Mouse (Mus musculus): Measurements from ENCODE around the gene Lrrc7.
A peak's percentile ranks its signal among the peaks of the same experiment; 100 is the strongest.

Gene Lrrc7

GRCm38 (mm10) chr3:158068613-158069263, 493.3 kb downstream of the Lrrc7 start:
- no peak for DNase-seq (ENCODE audit: low spot score in 2 of 2)

GRCm38 (mm10) chr3:158067916-158068315, 494.1 kb downstream of the Lrrc7 start:
- no peak for DNase-seq (ENCODE audit: low spot score in 2 of 2)

DNA sequence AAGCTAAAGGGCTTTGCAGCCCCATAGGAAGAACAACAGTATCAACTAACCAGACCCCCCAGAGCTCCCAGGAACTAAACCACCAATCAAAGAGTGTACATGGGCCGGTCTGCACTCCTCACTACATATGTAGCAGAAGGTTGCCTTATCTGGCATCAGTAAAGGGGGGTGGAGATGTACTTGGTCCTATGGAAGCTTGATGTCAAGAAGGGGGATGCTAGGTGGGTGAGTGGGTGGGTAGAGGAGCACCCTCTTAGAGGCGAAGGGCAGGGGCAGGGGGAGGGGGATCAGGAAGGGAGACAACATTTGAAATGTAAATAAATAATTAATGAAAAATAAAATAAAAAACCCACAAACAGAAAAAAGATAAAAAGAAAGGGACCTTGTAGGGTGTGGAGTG, 496.8 kb downstream of the Lrrc7 start:
- no peak for DNase-seq (ENCODE audit: low spot score in 2 of 2)

- no peak for DNase-seq (ENCODE audit: low spot score in 2 of 2)
Observed at GRCm38 (mm10) chr3:158061811-158062523, 500.1 kb downstream of the Lrrc7 start.

DNA sequence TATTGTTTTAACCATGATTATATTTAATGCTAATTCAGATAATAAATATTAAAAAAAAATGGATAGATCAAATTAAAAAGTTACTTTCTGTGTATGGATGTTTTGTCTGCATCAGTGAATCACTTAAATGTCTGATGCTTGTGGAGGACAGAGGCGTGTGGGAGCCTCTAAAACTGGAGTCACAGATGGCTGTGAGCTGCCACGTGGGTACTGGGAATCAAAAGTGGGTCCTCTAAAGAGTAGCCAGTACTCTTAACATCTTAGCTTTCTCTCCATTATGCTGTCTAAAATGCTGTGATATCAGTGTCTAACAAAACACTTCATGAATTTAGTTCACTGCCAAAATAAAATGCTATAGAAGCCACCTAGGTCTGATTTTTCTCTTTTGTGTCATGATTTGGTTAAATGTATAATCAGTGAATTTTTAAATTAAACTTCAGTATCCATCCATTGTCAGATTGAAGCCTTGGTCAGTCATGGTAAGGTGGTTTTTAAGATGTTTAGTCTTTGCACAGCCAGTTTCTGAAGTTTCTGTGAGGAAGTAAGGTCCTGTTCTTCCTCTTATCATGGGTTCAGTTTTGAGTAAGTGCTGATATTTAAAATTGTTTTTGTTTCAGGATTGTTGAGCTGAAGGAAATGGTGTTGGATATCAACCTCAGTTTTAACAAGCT, 501.3 kb downstream of the Lrrc7 start:
- no peak for DNase-seq (ENCODE audit: low spot score in 2 of 2)

DNA sequence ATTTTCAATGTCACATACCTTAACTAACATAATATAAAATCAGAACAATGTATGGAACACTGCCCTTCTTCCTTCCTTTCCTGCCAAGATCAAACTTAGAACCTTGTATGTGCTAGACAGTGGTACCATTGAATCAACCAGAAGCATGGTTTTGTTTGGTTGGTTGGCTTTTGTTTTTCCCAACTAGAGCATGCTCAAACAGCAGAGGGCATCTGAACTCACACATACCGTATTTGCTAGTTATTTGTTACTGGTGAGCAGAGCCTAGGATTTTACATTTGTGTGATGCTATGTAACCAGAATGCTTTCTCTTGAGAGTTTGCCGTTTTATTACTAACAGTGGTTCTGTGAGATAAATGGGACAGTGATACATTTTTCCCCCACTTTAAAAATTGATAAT, 512.5 kb downstream of the Lrrc7 start:
- DNase-seq (ENCODE audit: low spot score in 2 of 2): no peak

- no peak for DNase-seq (ENCODE audit: low spot score in 2 of 2)
Observed at GRCm38 (mm10) chr3:158040755-158041154, 521.3 kb downstream of the Lrrc7 start.

- no peak for DNase-seq (ENCODE audit: low spot score in 2 of 2)
Observed at GRCm38 (mm10) chr3:158038106-158038505, 523.9 kb downstream of the Lrrc7 start.

GRCm38 (mm10) chr3:158036329-158036988, 525.6 kb downstream of the Lrrc7 start, which contains the start of the genes Srsf11 and Lrrc40:
Gene Srsf11, minus strand, starts transcription at chr3:158036639.
Gene Lrrc40, plus strand, starts transcription at chr3:158036662.
- peak; percentile 93 to 94 for DNase-seq (ENCODE audit: low spot score in 2 of 2)

- no peak for DNase-seq (ENCODE audit: low spot score in 2 of 2)
Observed at GRCm38 (mm10) chr3:158035866-158036265, 526.2 kb downstream of the Lrrc7 start.

Measured in frontal cortex, postnatal 25 days (tissue).